Mouse (Mus musculus) cerebellum, adult 11-12 months (tissue): ENCODE data around the gene Olfm1.

Experiments used
- DNase-seq: peaks from one replicate; pipeline ENCODE4 v3.0.0; 2022

Olfm1 gene

DNA sequence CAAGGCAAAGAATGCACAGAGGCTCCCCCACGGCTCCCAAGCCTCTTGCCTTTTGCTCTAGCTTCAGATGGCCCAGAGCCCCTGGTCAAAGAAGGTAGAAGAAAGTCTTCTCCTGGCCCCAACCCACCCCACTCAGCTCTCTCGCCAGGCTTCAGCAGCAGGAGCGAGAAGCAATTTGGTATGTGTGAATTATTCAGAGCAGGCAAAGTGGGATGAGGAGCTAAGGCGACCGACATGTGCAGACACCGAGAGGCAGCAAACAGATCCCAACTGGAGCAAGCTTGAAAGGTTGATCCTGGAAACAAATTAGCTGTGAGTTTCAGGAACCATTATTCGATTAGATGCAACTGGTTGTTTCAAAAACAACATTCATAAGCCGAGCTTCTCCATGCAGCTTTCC lies 46.8 kb downstream of the Olfm1 start:
- no peak for DNase-seq

DNA sequence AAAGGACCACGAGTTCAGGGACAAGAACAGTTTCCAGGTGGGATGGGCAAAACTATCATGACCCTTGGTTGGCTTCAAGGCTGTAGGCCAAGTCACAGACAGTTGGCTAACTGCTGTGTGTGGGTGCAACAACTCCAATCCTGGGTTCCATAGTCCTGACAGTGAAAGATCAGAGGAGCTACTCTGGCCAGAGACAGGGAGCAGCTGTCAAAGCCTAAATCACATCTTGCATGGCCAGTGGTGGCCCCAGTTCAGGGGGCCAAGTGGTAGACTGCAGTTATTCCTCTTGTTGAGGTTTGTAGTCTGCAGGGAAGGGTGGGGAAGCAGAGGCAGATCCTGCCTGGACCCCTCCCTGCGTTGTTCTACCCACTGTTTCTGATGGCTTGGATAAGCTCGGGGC lies 48.1 kb downstream of the Olfm1 start:
- DNase-seq = no peak

DNA sequence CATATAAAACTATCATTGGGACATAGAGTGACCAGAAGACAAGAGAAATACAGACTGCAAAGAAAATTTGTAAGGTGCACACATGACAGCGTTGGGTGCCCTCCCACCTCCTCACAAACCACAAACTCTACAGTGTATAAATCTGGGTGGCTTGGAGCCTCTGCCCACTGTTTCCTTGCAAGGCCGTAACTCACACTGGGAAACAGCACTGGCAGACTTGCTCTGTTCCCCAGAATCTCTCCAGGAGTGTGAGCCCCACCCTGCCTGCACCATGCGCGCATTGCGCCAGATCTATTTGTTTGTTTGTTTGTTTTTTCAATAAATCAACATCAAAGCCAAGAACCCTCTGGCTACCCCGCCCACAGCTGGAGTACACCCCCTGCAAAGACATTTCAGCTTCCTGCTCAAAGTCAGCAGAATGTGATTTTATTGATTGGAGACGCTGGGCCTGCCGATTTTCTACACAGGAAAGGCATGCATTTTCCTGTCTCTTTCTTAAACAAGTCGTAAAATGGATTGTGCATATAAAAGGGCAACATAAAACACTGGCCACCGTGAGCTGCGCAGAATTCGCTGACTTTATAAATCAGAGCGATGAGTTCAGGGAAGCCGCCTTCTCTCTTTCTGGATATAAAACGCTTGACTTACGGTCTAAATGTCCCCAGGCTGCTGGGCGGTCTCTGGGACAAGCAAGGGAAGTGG lies 48.9 kb downstream of the Olfm1 start:
- no peak for DNase-seq

DNA sequence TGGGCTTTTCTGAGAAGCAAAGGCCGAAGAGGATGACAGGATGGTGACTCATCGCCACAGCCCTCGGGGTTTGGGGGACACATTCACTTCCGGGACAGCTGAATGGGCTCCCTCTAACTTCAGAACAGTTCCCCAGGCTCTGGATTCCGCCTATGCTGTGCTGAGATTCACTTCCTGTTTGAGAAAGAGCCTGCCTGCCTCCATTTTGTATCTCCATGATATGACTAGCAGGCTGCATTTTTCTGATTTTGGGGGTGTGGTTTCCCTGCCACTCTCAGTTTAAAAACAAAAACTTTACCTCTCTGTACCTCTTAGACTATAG lies 49.4 kb downstream of the Olfm1 start:
- DNase-seq = no peak

DNA sequence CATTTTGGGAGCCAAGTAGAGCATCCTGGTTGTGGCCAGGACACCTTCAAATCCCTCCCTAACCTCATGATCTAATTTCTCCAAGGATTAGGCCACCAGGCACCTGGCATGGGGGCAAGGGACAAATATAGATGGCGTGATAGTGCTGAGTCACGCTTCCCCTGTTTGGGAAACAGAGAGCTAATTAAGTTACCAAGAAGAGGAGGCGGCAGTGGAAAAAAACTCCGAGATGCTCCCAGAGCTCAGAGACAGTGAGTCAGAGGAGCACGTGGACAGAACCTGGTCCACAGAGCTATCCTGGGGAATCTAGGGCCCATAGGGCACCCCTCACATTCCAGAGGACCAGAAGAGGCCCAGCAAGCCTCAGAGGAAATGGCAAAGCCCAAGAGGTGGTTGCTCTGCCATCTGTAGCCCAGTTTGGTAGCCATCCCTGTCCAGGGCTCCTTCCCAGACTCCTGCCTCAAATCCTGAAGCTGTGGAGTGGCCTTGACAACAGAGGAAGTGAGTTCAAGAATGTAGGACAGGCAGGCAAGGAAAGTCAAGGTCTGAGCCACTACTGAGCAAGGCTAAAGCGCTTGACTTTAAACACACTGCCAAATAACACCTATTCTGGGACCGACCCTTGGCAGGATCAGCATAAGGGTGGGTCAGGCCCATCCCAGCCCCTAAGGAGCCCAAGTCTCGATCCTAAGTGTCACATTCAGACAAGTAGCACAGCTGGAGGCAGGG lies 52.0 kb downstream of the Olfm1 start:
- DNase-seq = no peak

DNA sequence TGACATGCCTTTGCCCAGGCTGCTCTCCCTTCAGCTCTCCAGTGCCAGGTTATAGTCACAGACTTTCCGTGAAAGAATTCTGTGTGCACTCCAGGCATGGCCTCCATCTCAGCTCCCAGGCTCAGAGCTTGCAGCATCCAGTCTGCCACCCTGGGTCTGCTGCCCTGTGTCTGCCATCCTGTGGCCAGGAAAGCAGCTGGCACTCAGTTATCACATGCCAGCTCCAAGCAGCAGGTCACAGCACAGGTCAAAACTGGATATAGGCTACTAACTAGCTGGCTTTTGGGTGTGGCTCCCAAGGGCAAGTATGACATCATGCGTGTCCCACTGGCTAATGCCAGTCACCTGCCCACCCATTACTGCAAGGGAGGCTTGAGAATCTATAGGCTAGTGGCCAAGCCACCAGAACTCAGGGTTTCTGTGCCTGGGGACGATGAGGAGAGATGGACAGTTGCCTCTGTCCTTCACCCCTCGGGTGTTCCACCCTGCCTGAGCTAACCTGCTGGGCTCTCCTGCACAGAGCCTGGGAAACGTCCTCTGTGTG lies 53.4 kb downstream of the Olfm1 start:
- DNase-seq = no peak

DNA sequence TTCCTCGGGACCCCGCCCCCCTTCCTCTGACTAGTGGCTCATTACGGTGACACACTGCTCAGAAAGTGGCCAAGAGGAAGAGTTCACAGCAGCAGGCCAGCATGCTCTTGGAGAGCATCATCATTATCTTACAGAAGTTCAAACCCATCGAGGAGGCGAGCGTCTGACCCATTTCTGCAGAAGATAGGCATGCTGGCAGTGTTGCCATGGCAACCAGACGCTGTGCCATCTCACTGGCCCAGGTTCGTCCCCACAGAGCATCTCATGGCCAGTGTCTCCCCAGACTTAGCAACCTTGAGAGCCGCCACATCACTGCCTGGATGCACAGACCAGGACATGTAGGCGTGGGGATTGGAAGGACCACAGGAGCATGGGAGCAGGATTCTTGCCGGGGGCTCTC lies 54.3 kb downstream of the Olfm1 start:
- no peak for DNase-seq

DNA sequence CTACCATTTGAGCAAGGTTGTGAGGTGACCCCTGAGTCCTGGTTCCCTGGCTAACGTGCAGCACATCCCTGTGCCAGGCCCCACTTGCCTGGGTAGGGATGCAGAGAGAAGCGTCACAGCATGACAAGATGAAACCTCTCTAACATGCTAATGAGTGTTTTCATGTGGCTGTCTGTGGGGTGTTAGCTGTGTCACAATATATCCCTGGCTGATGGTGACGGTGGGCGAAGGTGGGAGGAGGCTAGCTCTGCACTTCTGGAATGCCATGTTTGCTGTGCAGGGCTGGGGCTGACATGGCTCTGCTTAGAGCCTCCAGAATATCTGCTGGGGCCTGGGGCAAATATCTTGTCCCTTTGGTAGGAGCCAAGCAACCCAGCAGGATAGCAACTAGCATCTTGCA lies 59.8 kb downstream of the Olfm1 start:
- no peak for DNase-seq

DNA sequence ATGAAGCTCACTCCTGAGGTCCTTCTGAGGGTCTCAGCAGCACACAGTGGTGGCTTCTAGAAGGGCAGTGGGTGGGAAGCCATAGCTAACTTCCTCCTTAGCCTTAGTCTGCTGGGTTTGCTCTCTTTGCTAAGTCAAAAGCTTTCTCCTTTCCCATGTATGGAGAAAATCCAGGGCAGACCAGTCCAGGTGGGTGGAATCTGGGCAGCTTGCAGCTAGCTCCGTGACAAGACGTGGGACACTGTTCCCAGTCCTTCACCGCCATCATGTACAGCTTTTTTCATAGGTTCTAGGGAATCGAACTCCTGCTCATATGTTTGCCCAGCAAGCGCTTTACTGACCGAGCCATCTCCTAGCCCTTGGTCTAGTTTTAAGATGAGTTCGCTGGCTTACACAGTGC lies 63.2 kb downstream of the Olfm1 start:
- DNase-seq = no peak

DNA sequence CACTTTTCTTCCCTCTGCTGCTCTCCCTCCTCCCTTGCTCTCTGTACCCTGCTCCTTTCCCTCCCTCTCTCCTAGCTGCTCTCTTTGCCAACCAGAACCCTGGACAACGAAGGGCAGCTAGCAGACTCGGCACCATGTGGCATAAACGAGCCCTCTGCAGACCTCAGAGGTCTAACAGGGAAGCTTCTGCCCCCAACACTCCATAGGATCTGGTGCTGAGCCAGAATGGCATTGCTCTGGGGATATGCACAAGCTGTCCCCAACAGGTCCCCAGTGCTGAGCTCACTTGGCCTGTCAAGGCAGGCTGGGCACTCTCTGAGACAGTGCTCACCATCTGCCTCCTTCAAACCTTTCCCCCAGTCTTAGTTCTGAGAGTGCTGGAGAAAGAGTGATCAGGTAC lies 68.6 kb downstream of the Olfm1 start:
- DNase-seq = peak; percentile 78

DNA sequence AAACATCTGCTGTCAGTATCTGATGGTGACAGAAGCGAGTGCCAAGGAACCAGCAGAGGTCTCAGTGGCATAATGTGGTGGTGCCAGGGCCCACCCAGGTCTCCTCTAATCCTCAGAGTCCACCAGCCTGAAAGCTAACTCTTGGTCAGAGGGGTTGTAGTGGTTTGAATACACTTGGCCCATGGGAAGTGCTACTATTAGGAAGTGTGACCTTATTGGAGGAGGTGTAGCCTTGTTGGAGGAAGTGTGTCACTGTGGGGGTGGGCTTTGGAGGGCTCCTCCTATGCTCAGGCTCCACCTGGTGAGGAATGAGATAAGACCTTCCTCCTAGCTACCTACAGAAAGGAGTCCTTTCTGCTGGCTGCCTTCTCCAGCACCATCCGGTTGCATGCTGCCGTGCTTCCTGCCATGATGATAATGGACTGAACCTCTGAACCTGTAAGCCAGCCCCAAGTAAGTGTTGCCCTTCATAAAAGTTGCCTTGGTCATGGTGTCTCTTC lies 75.0 kb downstream of the Olfm1 start:
- no peak for DNase-seq

DNA sequence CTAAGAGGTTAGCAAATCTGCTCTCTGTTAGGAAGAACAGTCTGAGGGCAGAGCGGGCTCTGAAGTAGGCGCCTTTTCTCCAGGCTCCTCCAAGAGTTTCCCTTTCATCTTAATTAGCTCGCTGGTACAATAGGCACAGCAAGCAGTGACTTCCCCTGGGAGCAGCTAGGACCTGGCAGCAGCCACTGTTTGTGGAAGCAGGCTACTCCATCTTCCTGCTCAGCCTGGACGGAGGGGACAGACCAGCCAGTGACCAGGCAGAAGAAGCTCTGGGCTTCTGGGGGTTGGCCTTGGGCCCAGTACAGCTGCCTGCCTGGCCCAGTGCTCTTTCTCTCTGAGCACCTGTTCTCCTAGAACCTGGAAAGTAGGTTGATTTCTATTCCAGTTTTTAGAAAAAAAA lies 77.8 kb downstream of the Olfm1 start:
- DNase-seq = peak; percentile 62

DNA sequence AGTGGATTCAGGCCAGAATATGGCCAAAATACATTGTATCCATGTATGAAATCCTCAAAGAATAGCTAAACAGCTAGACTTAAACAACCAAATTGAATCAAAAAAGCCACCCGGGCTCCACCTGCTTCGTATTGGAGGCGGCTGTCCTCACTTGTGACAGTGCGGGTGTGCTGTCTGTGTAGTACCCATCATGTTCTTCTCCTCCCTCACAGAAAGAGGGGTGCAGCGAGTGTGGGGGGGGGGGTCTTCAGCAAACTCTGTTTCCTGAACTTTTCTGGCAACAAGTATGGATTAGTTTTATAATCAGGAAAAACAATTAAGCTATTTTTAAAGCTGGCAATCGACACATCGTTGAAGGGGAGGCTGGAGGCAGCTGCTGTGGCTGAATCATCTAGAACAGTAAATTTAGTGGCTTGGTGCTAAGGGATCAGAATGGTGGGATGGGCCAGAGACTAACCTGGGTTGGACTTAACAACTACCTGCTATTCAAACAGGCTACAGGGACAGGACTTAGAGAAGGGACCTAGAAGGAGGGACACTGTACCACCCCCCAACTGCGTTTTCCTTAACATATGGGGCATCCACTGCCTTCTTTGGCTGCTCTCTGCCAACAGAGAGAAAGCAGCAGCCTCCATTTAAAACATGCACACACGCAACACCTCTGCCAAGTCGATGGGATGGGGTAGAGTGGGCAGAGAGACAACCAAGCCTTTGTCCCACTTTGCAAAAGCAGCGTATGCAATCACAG lies 79.6 kb downstream of the Olfm1 start:
- DNase-seq = no peak

DNA sequence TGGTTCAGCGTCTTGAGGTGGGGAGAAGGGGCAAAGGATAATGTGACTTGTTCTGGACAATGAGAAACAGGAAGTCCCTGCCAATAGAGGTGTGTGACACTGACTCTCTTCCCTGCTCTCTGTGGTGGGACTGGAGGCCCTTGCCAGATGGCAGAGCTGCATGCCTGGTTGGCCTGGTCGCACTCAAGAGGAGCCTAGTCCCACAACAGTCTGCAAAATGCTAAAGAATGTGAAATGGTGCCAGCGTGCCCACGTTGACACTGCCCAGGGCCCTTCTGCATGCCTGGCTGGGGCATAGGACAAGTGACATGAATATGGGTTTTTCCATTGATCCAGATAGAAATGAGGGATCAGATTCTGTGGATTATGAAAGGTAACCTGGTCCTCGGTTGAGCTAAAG lies 81.2 kb downstream of the Olfm1 start:
- DNase-seq = no peak

DNA sequence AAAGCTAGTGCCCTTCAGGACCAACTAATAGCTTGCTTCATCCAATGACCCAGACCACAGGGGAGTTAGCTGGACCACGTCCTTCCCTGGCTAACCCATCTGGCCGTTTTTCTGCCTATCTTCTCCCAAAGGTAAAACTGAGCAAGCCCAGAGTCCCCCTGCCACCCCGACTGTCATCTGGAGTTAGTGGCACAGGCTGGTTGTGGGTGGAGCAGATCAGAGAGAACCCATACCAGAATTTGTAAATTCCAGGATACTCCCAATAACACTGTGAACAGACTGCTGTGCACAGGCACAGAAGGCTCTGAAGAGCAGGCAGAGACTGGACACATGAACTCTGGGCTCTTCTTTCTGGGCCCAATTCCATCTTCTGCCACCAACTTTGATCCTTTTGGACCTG lies 82.6 kb downstream of the Olfm1 start:
- no peak for DNase-seq

DNA sequence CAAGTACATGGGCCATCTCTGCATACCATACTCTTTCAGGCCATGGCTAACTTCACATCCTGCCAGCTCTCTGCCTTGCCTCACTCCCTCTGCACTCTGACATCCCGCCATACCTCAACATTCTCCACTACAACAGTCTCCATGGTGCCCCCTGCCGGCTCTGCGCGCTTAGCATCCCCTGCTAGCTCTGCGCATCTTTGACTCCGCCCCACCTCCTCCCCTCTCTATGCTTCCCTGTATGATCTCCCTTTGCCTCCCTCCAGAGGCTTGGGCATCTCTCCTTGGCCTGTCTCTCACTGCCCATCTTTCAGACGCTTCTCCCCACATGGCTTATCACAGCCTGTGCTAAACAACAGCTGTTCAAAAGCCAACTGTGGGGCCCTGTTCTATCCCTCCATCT lies 85.4 kb downstream of the Olfm1 start:
- DNase-seq = peak; percentile 86

DNA sequence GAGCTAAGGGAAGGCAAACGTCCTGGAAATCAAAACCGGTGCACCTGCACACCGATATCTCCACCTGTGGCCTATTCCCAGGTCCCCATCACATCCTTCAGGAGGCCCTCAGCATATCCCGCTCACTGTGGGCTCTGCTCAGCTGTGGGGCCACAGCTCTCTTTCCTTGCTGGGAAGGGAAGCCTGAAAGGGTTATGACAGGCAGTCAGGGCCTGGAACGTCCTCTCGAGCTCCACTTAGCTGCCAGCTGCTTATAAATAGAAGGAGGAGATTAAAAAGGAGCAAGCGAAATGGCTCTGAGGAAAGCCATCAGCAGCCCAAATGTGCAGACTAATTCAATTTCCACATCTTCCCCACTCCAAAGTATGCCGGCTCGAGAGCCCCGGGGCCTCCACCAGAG lies 86.1 kb downstream of the Olfm1 start:
- DNase-seq = no peak
